ENCODE assay signal across 8 mouse cellular contexts in the genomic region with DNA sequence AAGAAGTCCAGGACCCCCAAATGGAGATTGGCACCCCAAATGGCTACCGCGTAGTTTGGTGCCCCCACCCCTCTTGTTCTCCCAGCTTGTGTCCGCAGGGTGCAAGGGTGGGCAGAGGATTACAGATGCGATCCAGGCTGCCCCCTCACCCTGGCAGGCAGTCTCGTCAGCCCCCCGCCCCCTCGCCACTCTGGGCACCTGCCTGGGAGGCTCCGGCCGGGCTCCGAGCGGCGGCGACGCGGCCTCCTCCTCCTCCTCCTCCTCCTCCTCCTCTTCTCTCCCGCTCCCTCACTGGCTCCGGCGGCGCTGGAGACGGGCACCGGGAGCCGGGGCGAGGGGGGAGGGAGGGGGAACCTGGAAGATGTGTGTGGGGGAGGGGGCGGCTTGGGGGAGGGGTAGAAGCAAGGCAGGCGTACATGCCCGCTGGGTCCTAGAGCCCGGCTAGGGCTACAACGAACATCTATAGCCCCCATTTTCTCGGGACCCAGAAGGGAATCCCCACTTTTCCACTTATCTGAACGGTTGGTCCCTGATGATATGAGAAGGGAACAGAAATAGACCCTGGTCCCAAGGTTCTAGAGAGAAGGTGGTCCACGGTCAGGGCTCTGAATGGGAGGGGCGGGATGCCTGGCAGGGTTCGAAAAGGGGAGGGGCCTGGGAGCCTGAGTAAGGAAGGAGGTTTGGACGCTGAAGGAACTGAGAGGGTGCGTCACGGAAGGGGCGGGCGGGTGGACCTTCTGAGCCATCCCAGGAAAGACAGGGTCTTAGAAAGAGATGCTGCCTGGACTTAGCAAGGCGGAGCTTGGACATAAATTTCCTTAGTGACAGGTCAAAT. TPM values are rescaled to one million over a fixed set of nuclear protein-coding genes. Genes with fewer than 3 reads are reported as not detected.
A peak's percentile ranks its signal among the peaks of the same experiment; 100 is the strongest.
DNase-seq lines count a peak whose midpoint lies in the region; ATAC-seq and TF ChIP-seq lines count a peak whose summit lies in the region.

No protein-coding gene starts in this region.

- peaks cover 9% of the 10 kb centered on the region for H3K4me1 ChIP-seq in embryonic facial prominence, embryonic 11.5 days (ENCODE audit: control insufficient read depth, insufficient read depth, low read length)
- 0 out of 2 replicates have a peak, but pooled peaks cover 4% of the 10 kb centered on the region for H3K4me1 ChIP-seq in intestine, postnatal 0 days (replicated peaks; ENCODE audit: control insufficient read depth, insufficient read depth, low read length)
- peaks cover 53% of the 10 kb centered on the region for H3K4me1 ChIP-seq in limb, embryonic 10.5 days
- peaks cover 64% of the 10 kb centered on the region for H3K4me1 ChIP-seq in midbrain, embryonic 10.5 days

- H3K4me2 ChIP-seq in embryonic facial prominence, embryonic 11.5 days (ENCODE audit: low read depth, low read length) = peak overlapping the region; percentile 48
- peak overlapping the region; percentile 71 for H3K4me2 ChIP-seq in intestine, postnatal 0 days (replicated peaks; ENCODE audit: low read depth)

- peak; percentile 96 for DNase-seq in 3T3-L1 (ENCODE audit: low read depth, low spot score)
- peak; percentile 83 for DNase-seq in adrenal gland, postnatal 25 days
- DNase-seq in embryonic facial prominence, embryonic 11.5 days (ENCODE audit: low spot score) = peak; percentile 90
- peak; percentile 83 to 86 for DNase-seq in heart, adult 18-20 months
- peak; percentile 87 for DNase-seq in limb, embryonic 10.5 days (ENCODE audit: low spot score)
- peak; percentile 89 for DNase-seq in midbrain, embryonic 10.5 days (ENCODE audit: low spot score)
- peak; percentile 38 for DNase-seq in splenic B cell, adult 2 months (ENCODE audit: low read depth, low spot score)

- H3K27ac ChIP-seq in embryonic facial prominence, embryonic 11.5 days (replicated peaks; ENCODE audit: low read depth, low read length) = peak overlapping the region; percentile 48
- H3K27ac ChIP-seq in intestine, postnatal 0 days (ENCODE audit: low read depth, low read length) = no peak overlapping the region
- H3K27ac ChIP-seq in limb, embryonic 10.5 days = peak overlapping the region; percentile 88
- H3K27ac ChIP-seq in midbrain, embryonic 10.5 days (replicated peaks) = peak overlapping the region; percentile 91

- peaks cover 29% of the 10 kb centered on the region for H3K27me3 ChIP-seq in embryonic facial prominence, embryonic 11.5 days (ENCODE audit: control insufficient read depth, insufficient read depth, low read length)
- peaks cover 27% of the 10 kb centered on the region for H3K27me3 ChIP-seq in intestine, postnatal 0 days (replicated peaks; ENCODE audit: control insufficient read depth, insufficient read depth, low read length)
- H3K27me3 ChIP-seq in limb, embryonic 10.5 days (ENCODE audit: low read depth, poor library complexity, severe bottlenecking) = peaks cover 71% of the 10 kb centered on the region
- peaks cover 56% of the 10 kb centered on the region for H3K27me3 ChIP-seq in midbrain, embryonic 10.5 days (ENCODE audit: low read depth, poor library complexity, severe bottlenecking)
- no peaks in the 10 kb centered on the region; the same call in 1 of the 2 replicates for H3K27me3 ChIP-seq in splenic B cell, adult 2 months (ENCODE audit: control insufficient read depth, insufficient read depth, low read length, poor library complexity, severe bottlenecking)

- TF ChIP-seq CTCF in intestine, postnatal 0 days (IDR thresholded peaks at IDR 0.05; ENCODE audit: low read depth) = no peak

- ATAC-seq in embryonic facial prominence, embryonic 11.5 days (replicated peaks; ENCODE audit: insufficient number of reproducible peaks, low FRiP score, low TSS enrichment, low read depth) = peak; percentile 77
- peak; percentile 39 for ATAC-seq in intestine, postnatal 0 days

- WGBS in embryonic facial prominence, embryonic 11.5 days = under 1% methylated on average over 33 of the region's 39 CpGs
- under 1% methylated on average over 35 of the region's 39 CpGs for WGBS in intestine, postnatal 0 days
- WGBS in limb, embryonic 10.5 days = 1% methylated on average over 24 of the region's 39 CpGs
- WGBS in midbrain, embryonic 10.5 days = under 1% methylated on average over 29 of the region's 39 CpGs

- H3K9me3 ChIP-seq in embryonic facial prominence, embryonic 11.5 days (replicated peaks; ENCODE audit: control insufficient read depth, low read length) = no peaks in the 10 kb centered on the region
- H3K9me3 ChIP-seq in intestine, postnatal 0 days (ENCODE audit: control insufficient read depth) = no peaks in the 10 kb centered on the region
- no peaks in the 10 kb centered on the region for H3K9me3 ChIP-seq in limb, embryonic 10.5 days (replicated peaks)
- H3K9me3 ChIP-seq in midbrain, embryonic 10.5 days (replicated peaks) = no peaks in the 10 kb centered on the region

- H3K9ac ChIP-seq in embryonic facial prominence, embryonic 11.5 days (replicated peaks; ENCODE audit: low read length) = peak overlapping the region; percentile 55
- peak overlapping the region; percentile 41; the same call in 1 of the 2 replicates for H3K9ac ChIP-seq in intestine, postnatal 0 days (ENCODE audit: low read depth, low read length)

- peaks cover 2% of the 10 kb centered on the region for H3K36me3 ChIP-seq in embryonic facial prominence, embryonic 11.5 days (replicated peaks; ENCODE audit: control insufficient read depth, insufficient read depth, low read depth, low read length)
- H3K36me3 ChIP-seq in intestine, postnatal 0 days (ENCODE audit: control insufficient read depth, insufficient read depth) = peaks cover 20% of the 10 kb centered on the region
- peaks cover 27% of the 10 kb centered on the region for H3K36me3 ChIP-seq in limb, embryonic 10.5 days
- peaks cover 38% of the 10 kb centered on the region for H3K36me3 ChIP-seq in midbrain, embryonic 10.5 days
- peaks cover 2% of the 10 kb centered on the region; the same call in 1 of the 2 replicates for H3K36me3 ChIP-seq in splenic B cell, adult 2 months (ENCODE audit: control insufficient read depth, insufficient read depth, low read length, poor library complexity, severe bottlenecking)

- peak overlapping the region; percentile 49 for H3K4me3 ChIP-seq in embryonic facial prominence, embryonic 11.5 days (ENCODE audit: low read depth, low read length)
- H3K4me3 ChIP-seq in intestine, postnatal 0 days (ENCODE audit: low read depth, low read length) = peak overlapping the region; percentile 53
- peak overlapping the region; percentile 85 for H3K4me3 ChIP-seq in limb, embryonic 10.5 days
- H3K4me3 ChIP-seq in midbrain, embryonic 10.5 days = peak overlapping the region; percentile 82

RNA-seq across cellular contexts. Expression of a gene that starts 0.6 kb away (rescaled TPM):
- 1.3 and 1.4 TPM in 2 replicates for total RNA-seq in adrenal gland, postnatal 25 days (2021)
- 0.15 and 0.77 TPM in 2 replicates for polyA plus RNA-seq in embryonic facial prominence, embryonic 11.5 days (2014; fragmentation: Nextera tagmentation; extraction: Ambion mirVana)
- under 1 TPM; 0.25 to 0.28 TPM for total RNA-seq in heart, adult 18-20 months (2021)
- 0.27 and 0.34 TPM in 2 replicates for polyA plus RNA-seq in intestine, postnatal 0 days (2015; fragmentation: Nextera tagmentation; extraction: Ambion mirVana)
- polyA plus RNA-seq in limb, embryonic 10.5 days (2016; fragmentation: Nextera tagmentation; extraction: Ambion mirVana) = 0.29 and 0.38 TPM in 2 replicates
- 1.2 and 1.3 TPM in 2 replicates for polyA plus RNA-seq in midbrain, embryonic 10.5 days (2016; fragmentation: Nextera tagmentation; extraction: Ambion mirVana)

RNA-seq across cellular contexts. Expression of a gene that starts 0.8 kb away (rescaled TPM):
- 7.4 and 11.0 TPM in 2 replicates for total RNA-seq in adrenal gland, postnatal 25 days (2021)
- polyA plus RNA-seq in embryonic facial prominence, embryonic 11.5 days (2014; fragmentation: Nextera tagmentation; extraction: Ambion mirVana) = 4.9 and 5.3 TPM in 2 replicates
- under 1 TPM; 0.60 to 0.77 TPM for total RNA-seq in heart, adult 18-20 months (2021)
- polyA plus RNA-seq in intestine, postnatal 0 days (2015; fragmentation: Nextera tagmentation; extraction: Ambion mirVana) = 0.52 and 0.93 TPM in 2 replicates
- polyA plus RNA-seq in limb, embryonic 10.5 days (2016; fragmentation: Nextera tagmentation; extraction: Ambion mirVana) = 2.7 and 3.3 TPM in 2 replicates
- 4.1 and 5.2 TPM in 2 replicates for polyA plus RNA-seq in midbrain, embryonic 10.5 days (2016; fragmentation: Nextera tagmentation; extraction: Ambion mirVana)

RNA-seq across cellular contexts. Expression of a gene that starts 11.1 kb away (rescaled TPM):
- 176 and 192 TPM in 2 replicates for total RNA-seq in adrenal gland, postnatal 25 days (2021)
- 321 and 334 TPM in 2 replicates for polyA plus RNA-seq in embryonic facial prominence, embryonic 11.5 days (2014; fragmentation: Nextera tagmentation; extraction: Ambion mirVana)
- 100 to 1,000 TPM; 119 to 124 TPM for total RNA-seq in heart, adult 18-20 months (2021)
- 205 and 209 TPM in 2 replicates for polyA plus RNA-seq in intestine, postnatal 0 days (2015; fragmentation: Nextera tagmentation; extraction: Ambion mirVana)
- 321 and 323 TPM in 2 replicates for polyA plus RNA-seq in limb, embryonic 10.5 days (2016; fragmentation: Nextera tagmentation; extraction: Ambion mirVana)
- 295 and 312 TPM in 2 replicates for polyA plus RNA-seq in midbrain, embryonic 10.5 days (2016; fragmentation: Nextera tagmentation; extraction: Ambion mirVana)

RNA-seq across cellular contexts. Expression of a gene that starts 13.4 kb away (rescaled TPM):
- 14.4 and 15.7 TPM in 2 replicates for total RNA-seq in adrenal gland, postnatal 25 days (2021)
- 10.8 and 11.7 TPM in 2 replicates for polyA plus RNA-seq in embryonic facial prominence, embryonic 11.5 days (2014; fragmentation: Nextera tagmentation; extraction: Ambion mirVana)
- 10 to 100 TPM; 10.4 to 12.1 TPM for total RNA-seq in heart, adult 18-20 months (2021)
- polyA plus RNA-seq in intestine, postnatal 0 days (2015; fragmentation: Nextera tagmentation; extraction: Ambion mirVana) = 75.9 and 83.4 TPM in 2 replicates
- polyA plus RNA-seq in limb, embryonic 10.5 days (2016; fragmentation: Nextera tagmentation; extraction: Ambion mirVana) = 10.7 and 11.2 TPM in 2 replicates
- polyA plus RNA-seq in midbrain, embryonic 10.5 days (2016; fragmentation: Nextera tagmentation; extraction: Ambion mirVana) = 13.7 and 14.8 TPM in 2 replicates

RNA-seq across cellular contexts. Expression of a gene that starts 34.8 kb away (rescaled TPM):
- 0.90 and 1.7 TPM in 2 replicates for total RNA-seq in adrenal gland, postnatal 25 days (2021)
- polyA plus RNA-seq in embryonic facial prominence, embryonic 11.5 days (2014; fragmentation: Nextera tagmentation; extraction: Ambion mirVana) = 0.58 and 0.85 TPM in 2 replicates
- total RNA-seq in heart, adult 18-20 months (2021) = 1 to 10 TPM in 1 of 2 experiments, under 1 TPM in 1; 0.92 to 1.1 TPM
- 0.21 and 0.29 TPM in 2 replicates for polyA plus RNA-seq in intestine, postnatal 0 days (2015; fragmentation: Nextera tagmentation; extraction: Ambion mirVana)
- 0.60 and 0.70 TPM in 2 replicates for polyA plus RNA-seq in limb, embryonic 10.5 days (2016; fragmentation: Nextera tagmentation; extraction: Ambion mirVana)
- polyA plus RNA-seq in midbrain, embryonic 10.5 days (2016; fragmentation: Nextera tagmentation; extraction: Ambion mirVana) = 0.33 and 0.76 TPM in 2 replicates

Comparison
In these comparisons a context has a peak if more than half of its experiments do, and no peak if none do; other contexts are left out.
1. DNase-seq: peak in every context shown above with its lines; median percentile 96 in 3T3-L1; 90 in embryonic facial prominence, embryonic 11.5 days; 89 in midbrain, embryonic 10.5 days; 87 in limb, embryonic 10.5 days; 84 in heart, adult 18-20 months; 83 in adrenal gland, postnatal 25 days; 38 in splenic B cell, adult 2 months.